Mouse (Mus musculus) WW6 (cell line): ENCODE data around the gene Tgfbi.

Experiments
- DNase-seq: peaks from one replicate; pipeline ENCODE4 v3.0.0-alpha.2; 2013; ENCODE audit warnings: low read depth, low spot score

Tgfbi gene

DNA sequence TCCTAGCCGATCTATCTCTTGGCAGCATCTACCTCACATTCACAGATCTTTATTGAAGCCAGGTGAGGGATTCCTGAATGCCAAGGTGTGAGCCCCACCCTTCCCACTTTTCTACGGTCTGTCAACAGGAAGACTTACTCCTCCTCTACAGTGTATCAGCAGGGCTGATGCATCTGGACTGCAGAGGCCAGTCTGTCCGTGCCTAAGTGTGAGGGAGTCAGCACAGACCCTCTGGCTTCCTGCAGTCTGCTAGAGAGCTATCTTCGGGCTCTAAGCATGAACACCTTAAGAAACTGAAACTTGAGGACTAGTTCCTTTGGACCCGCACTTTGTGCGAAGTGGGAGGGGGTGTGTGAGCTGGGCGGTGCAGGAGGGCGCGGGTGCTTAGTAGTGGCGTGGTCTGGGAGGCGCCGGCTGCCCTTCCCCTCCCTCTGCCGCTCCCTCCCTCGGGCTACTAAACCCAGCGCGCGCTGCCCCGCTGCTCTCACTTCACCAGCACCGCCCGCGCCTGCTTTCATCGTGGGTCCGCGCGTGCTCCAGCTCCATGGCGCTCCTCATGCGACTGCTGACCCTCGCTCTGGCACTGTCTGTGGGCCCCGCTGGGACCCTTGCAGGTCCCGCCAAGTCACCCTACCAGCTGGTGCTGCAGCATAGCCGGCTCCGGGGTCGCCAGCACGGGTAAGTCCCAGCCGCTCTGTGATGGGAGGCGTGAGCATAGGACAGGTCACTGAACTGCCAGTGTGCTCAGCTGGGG is at the start of gene Tgfbi:
Gene Tgfbi, plus strand, starts transcription at position 421 of the 754 bp plus-strand sequence.
- no peak for DNase-seq

- no peak for DNase-seq
Measured at GRCm38 (mm10) chr13:56559841-56560370, 49.4 kb upstream of the Tgfbi start.

DNA sequence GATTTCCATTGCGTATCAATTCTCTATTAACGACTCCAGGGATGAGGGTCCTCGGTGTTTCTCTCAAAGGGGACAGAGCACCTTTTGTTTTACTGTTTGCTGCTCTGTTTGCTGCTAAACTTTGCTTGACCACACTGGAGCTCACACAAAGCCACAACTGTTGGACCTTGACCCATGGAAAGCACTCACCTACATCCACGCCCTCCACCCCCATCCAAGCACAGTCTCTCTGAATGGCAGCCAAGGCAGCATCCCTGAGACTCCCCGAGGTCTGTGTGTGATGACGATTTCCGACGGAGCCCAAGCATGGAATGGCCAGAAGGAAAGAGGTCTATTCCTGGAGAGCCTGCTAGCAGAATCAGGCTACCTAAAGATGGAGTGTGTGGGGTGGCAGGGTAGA is 48.2 kb upstream of the Tgfbi start:
- DNase-seq = no peak

GRCm38 (mm10) chr13:56563075-56563474 is 46.2 kb upstream of the Tgfbi start:
- DNase-seq = no peak

- no peak for DNase-seq
Measured at GRCm38 (mm10) chr13:56566336-56566735, 43.0 kb upstream of the Tgfbi start.

DNA sequence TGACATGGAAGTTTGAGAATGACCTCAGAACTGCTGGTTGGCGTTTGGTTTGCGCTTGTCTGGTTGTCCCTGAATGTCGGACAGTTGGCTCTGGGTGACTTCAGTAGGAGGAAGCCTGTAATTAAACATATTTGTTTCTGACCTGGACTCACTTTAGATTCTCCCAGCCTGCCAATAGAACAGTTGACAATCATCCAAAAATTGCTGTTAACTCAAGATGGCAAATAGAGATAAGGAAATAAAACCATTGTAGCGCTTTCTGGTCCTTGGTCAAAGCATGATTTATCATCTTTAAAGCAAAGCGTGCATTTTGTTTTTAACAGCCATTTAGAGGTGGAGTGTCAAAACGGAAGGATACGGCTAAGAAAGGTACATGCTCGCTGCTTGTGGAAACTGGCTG is 37.7 kb upstream of the Tgfbi start:
- DNase-seq = no peak

DNA sequence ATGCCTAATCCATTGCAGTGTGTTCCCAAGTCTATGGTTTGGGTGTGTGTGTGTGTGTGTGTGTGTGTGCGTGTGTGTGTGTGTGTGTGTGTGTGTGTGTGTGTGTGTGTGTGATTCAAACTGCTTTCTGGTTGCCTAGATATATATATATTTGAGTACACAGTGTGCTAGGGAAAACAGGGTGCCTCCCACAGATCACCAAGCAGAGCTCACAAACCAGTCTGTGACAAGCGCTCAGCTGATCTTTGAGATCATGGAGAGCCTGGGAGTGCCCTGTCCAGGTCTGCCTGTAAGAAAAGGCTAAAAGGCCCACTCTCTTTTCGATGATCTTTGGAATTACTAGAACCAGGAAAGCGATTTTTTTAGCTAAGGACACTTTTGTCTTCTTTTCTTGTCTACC is 34.2 kb upstream of the Tgfbi start:
- DNase-seq = no peak

DNA sequence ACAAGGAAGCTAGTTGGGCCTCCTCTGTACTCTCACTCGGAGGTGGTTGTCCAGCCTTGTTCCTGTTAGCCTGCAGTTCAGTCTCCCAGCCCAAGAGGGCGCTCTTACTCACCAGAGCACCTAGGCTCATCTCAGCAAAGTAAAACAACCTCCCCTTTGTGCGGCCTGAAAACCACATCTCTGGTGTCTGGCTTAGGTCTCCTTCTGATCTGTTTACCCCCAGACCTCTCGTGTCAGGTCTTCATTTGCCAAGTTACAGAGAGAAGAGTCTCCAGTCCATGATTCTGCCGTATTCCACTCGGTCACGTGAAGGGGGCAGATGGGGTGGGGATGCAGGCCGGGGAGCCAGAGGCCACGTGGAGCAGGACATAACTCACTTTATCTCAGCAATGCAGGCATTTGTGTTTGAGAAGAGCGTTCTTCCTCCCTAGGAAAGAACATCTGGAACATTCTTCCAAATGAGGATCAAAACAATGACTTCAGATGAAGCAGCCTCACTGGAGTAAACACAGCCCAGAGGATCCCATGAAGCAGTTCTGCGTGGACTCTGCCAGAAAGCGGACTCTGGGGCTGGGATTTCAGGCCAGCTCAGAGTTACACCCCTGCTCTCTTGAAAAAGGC is 33.5 kb upstream of the Tgfbi start:
- DNase-seq = peak; percentile 49

DNA sequence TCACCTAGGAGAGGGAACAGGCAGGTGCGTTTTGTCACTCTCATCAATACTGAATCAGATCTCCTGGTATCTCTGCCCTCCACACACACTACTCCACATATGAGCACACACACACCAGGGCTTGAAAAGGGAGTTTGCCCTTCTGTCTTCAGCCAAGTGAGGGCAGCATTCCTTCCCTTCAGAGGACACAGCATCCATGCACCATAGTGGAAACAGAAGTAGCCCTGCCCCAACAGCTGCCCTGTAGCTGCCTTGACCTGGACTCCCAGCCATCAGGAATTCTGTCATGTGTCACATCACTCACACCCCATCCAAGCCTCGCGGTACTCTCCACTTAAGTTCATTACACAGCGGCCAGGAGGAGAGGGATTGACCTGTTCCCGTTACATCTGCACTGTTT is 31.2 kb upstream of the Tgfbi start:
- no peak for DNase-seq

GRCm38 (mm10) chr13:56580450-56580849 is 28.9 kb upstream of the Tgfbi start:
- no peak for DNase-seq

- no peak for DNase-seq
Measured at GRCm38 (mm10) chr13:56581512-56581911, 27.8 kb upstream of the Tgfbi start.

DNA sequence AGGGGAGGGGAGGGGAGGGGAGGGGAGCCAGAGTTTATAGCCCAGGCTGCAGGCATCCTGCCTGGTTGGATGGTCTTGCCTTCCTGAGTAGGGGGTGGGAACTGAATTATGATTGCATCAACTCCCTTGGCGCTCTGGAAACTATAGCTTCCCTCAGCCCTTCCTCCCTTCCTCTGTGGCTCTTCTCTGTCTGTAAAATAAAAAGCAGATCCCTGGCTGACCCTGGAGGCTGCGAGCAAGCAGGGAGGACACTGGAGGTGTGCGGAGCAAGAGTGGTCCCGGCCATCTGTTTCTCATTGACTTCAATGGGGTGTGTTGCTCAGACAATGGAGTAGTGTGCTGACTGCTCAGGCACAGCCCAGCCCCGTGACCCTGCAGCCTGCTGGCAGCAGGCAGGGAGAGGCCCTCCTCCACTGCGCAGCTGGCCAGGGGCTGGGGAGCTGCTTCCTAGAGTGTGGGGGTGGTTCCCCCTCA is 27.3 kb upstream of the Tgfbi start:
- DNase-seq = no peak

GRCm38 (mm10) chr13:56582720-56583119 is 26.6 kb upstream of the Tgfbi start:
- DNase-seq = no peak

DNA sequence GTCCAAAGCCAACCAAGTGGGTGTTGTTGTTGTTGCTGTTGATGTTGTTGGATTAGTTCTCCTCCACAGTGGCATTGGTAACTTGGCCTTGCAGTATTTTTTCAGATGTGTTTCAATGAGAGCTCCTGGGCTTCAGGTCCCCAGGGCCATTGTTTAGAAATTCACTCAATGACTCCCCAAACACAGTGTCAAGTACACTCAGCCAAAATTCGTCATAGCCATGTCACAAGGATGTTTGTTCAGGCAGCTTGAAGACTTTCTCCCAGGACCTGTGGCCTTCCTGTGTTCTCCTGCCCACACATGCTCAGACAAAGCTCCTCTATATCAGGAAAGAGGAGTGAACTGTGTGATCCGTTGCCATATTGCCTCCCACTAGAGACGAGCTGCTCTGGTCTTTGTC is 23.3 kb upstream of the Tgfbi start:
- no peak for DNase-seq

DNA sequence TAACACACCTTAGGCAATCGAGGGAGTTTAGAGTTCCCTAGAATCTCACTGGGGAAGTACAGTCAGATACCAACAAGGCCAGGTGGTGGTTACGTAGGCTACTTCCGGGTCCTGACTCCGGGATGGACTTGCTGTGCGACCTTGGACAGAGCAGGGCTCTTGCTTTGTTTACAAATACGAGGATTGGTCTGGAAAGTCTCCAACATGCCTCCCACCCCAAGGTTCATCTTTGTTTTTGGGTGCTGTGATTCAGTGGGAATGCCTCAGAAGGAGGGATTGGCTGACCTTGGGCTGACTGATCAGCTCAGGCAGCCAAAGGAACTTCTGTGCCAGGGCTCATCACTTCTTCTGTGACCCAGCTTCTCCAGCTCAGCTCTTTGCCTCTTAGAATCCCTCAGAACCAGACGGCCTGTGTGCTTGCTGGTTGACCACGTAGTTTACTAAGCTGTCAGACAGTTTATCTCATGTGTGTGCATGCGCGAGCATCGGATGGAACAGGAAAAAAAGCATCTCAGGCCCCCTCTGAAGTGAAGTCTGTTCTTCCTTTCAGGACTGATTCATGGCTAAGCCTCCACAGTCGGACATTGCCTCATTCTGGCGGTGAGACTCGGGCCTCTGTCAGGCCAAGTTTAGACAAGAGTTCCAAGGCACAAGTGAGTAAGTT is 20.7 kb upstream of the Tgfbi start:
- no peak for DNase-seq

- no peak for DNase-seq
Measured at GRCm38 (mm10) chr13:56590202-56590601, 19.1 kb upstream of the Tgfbi start.

DNA sequence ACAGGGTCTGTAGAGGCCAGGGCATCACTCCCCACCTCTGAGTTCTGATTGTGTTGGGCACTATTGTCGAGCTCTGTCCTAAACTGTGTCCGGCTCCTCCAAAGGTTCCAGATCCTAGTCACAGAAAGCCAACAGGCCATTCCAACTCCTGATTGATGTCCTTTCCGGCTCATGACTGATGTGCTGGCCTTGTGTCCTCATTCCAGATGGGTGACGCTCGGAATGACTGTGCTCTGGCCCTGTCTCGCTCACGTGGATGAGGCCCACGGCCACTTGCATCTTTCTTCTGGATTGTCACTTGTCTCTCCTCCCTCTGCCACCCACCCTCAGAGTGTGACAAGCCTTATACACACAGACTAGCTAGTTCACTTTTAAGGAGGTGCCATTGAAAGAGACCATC is 18.1 kb upstream of the Tgfbi start:
- DNase-seq = no peak

DNA sequence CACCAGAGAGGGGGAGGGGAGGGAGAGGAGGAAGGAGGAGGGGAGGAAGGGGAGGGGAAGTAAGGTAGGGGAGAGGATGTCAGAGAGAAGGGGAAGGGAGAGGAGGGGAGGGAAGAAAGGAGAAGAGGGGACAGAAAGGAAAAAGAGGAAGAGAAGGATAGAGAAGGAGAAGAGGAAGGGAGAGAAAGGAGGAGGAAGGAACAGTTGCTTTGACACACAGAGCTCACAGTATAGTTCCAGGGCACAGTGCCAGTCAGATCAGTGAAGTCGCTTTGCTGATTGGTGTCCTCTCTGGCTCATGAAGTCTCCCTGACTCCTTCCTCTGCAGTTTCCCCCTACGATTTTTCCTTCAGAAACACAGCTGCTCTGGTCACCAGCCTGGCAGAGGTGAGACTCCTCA is 17.4 kb upstream of the Tgfbi start:
- DNase-seq = no peak

DNA sequence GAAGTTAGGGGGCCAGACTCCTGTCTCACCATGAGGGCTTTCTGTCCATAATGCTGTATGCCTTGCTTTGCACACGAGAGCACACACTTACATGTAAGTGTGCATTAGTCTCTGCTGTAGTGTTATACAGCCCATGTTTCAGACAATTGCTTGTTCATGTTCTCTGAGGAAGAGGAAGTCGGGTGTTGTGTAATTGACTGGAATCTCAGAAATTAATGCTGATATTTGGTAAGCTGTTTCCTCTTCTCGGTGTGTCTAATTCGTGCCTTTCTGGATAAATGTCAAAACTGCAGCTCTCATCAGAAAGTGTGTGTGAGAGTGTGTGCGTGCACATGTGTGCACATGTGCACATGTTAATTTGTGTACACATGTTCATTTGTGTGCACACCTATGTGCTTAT is 16.1 kb upstream of the Tgfbi start:
- no peak for DNase-seq

DNA sequence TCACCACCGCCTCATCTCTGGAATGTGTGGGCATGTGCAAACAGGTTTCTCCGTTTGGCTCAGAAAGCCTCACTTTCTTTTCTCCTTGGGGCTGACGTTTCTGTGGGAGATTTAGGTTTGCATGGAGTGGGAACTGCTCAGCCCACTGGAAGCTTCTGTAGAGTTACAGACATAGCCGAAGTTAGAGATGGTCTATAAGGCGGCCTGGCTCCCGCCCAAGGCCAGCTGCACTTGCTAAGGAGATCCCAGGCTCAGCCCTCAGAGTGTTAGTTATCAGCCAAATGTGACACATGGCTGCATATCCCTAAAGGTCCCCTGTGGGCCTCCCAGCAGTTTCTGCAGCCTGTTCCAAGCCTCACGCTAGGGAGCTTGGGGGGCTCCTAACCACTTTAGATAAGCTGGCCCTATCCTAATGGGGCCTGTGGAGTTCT is 15.3 kb upstream of the Tgfbi start:
- DNase-seq = no peak

DNA sequence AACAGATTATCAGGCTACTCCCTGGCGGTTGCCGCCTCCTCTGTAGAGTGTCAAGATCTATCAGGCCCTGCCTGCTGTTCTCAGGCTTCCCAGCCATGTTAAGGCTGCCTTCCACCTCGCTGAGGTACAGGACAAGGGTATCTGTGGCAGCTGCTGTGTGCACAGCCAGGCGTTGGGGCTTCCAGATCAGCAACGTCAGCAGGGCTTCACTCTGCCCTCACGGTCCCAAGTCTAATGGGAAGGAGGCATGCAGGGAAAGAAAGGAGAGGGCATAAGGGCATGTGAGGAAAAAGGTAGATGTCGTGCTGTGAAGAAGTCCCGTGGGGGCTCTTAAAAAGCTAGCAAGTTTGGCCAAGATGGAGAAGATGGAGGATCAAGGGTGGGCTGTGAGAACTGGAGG is 14.1 kb upstream of the Tgfbi start:
- no peak for DNase-seq

DNA sequence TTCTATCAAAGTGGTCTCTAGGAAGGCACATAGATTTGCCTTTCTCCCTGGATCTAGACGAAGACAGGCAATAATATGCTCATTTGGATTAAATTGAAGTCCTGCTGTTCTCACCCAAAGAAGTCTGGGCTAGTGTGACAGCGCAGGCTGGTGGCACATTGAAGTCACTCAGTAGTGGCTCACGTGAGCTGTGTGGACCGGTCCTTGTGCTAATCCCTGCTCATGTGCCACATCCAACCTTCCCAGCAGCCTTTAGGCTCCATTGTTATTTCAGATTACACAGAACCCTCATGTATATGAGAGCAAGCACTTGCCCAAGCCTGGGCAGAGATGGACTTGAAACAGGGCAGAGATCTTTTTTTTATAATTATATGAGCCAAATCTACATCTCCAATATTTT is 12.0 kb upstream of the Tgfbi start:
- DNase-seq = no peak
